Mouse (Mus musculus) adrenal gland, adult 2 months (tissue): ENCODE data around the gene Sav1. TPM values are rescaled to one million over a fixed set of nuclear protein-coding genes. Genes with fewer than 3 reads are reported as not detected.

Source experiments
- DNase-seq: peaks from one replicate; pipeline ENCODE4 v3.0.0; 2021
- long read RNA-seq: library from polyadenylated mRNA; stranded (forward); transcript quantifications from one replicate; pipeline ENCODE4 v2.0.0, GENCODE M21; 2021
- polyA plus RNA-seq: library from polyadenylated mRNA; depleted of rRNA; stranded (reverse); fragments of >200 nt; gene quantifications from 2 replicates; pipeline ENCODE4 v1.2.3, GENCODE M21; 2012; rRNA removed
- total RNA-seq, 2 experiments: library from RNA; stranded (reverse); gene quantifications; 2 replicates each; pipeline ENCODE4 v1.2.3; 2021

The Sav1 gene
- total RNA-seq, result 10 to 100 TPM; 51.8 to 56.7 TPM
- 4.2 and 5.3 TPM in 2 replicates for polyA plus RNA-seq
- long read RNA-seq, transcript Sav1-201 (5 exons, 2,524 nt), result major isoform, 20 of 27 reads
- long read RNA-seq, partial matches to known transcripts, result 0 of 27 reads
- long read RNA-seq, other reads (novel, unspliced or antisense), result 7 of 27 reads

DNA sequence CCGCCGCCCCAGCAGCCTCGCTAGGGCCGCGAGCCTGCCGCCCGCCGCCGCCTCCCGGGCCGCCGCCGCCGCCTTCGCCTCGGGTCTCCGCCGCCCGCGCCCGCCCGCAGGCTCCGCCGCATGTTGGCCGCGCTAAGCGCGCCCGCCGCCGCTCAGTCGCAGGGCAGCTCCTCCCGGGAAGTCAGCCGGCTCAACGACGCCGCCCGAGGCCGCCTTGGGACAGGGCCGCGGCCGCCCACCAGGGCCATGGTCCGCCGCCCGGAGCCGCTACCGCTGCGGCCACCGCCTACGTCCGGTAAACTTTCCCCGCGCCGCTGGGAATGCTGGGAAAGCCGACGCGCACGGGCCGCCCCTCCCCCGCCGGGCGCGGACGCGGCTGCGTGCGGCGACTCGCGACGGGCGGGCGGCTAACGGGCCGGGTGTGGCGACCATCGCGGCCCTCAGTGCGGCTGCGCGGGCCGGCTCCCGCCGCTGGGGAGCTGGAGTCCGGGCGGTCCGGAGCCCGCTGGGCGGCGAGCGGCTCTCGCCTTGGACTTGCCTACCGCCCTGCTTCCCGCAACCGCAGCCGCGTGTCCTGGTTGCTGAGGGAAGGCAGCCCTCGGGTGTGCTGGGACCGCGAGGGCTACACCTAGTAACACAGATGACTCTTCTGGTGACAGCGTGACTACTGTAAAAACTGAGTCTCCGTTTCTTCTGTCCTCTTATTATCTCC, at the start of gene Sav1:
TSS of gene Sav1 (minus strand) at position 217 of the 712 bp plus-strand sequence.
- DNase-seq, result peak; percentile 95

GRCm38 (mm10) chr12:70026233-70026632, 39.4 kb upstream of the Sav1 start:
- no peak for DNase-seq

DNA sequence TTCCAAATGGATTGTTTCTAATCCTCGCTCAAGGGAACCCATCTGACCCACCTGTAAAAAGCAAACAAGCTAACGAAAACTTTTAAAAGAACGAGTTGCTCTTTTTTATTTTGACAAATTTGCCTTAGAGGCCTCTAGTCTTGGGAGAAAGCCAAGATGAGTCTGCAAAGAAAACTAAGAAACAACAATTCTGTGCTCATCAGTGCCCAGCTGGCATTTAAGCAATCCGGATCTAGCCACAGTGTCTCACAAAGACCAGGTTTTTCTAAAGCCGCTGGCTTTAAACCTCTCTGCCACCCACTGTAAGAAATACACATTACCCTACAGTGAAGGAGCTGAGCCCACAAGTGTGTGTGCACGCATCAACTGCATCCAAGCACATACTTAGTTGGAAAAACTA, 38.6 kb upstream of the Sav1 start:
- DNase-seq, result no peak

DNA sequence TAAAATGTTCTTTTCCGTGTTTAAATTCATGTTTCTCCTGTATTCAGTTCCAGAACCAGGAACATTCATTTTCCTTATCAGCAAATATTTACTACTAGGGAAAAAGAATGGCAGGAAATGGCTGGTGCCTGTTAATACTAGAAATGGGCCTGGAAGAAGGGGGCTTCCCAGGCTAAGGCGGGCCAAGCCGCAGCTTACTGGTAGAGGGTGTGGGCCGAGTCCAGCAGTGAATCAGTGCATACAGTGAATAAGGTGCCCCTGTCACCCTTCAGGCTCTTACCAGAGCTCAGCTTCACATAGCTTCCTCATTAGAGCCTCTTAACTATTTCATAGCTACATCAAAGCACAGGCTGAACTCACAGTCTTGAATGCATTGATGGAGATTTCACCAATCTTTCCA, 36.8 kb upstream of the Sav1 start:
- DNase-seq, result no peak

DNA sequence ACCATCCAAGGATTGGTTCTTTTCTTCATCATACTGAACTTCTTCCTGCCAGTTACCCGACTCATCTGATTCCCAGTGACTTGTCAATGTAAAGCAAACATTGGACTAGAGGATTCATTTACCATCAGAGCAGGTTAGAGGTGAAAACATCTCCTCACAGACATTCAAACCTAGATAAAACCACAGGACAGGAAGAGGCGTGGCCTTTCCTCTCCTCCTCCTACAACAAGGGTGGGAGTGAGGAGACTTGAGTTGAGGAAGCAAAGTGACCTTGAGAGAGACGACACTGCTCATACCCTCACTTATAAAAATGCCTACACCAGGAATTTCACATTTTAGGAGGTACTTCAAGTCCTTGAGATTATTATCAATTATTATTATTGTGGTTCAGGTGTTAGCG, 31.4 kb upstream of the Sav1 start:
- DNase-seq, result no peak

DNA sequence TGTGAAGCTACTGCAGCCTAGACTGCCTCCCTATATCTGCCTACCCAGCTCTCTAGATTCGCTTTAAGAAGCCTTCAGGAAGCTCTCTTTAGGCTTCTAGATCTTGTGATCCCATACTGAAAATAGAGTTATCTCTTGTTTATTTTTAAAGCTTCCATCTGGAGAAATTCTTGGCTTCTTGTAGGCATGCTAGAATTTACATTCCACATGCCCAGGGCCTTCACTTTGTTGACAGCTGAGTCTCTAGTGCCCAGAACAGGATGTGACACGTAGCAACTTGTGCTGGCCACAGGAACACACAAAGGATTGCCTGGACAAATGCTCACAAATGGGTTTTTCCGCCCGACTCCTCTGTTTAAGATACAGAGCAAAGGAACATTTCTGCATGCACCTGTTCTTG, 29.1 kb upstream of the Sav1 start:
- no peak for DNase-seq

DNA sequence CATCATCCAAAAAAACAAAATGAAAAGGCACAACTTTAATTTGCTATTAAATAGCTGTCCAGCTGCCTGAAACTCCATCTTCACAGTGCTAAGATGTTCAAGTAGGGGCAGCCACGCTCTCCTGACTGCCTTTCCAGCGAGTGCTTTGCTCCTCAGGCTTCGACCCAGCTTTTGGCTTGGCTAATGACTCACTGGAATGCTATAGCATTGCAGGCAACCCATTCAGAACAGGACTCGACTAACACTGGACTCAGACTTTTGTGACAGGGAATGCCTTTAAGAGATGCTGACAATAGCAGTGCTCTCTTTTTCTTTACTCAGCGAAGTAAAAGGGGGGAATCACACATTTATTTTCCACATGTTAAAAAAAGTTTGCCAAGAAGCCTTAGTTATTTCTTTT, 24.9 kb upstream of the Sav1 start:
- DNase-seq, result no peak

GRCm38 (mm10) chr12:70010356-70010755, 23.6 kb upstream of the Sav1 start:
- no peak for DNase-seq

DNA sequence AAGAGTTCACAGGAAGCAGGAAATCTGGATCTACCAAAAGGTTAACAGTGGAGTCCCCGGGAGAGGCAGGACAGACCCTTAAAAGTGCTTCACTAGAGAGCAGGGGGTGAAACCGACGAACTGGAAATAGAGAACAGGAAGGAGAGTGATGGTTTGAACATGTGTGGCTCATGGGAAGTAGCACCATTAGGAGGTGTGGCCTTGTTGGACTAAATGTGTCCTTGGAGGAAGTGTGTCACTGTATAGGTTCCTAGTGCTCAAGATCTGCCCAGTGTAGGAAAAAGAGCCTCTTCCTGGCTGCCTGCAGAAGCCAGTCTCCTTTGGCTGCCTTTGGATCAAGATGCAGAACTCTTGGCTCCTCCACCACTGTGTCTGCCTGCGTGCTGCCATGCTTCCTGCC, 18.3 kb upstream of the Sav1 start:
- DNase-seq, result no peak

DNA sequence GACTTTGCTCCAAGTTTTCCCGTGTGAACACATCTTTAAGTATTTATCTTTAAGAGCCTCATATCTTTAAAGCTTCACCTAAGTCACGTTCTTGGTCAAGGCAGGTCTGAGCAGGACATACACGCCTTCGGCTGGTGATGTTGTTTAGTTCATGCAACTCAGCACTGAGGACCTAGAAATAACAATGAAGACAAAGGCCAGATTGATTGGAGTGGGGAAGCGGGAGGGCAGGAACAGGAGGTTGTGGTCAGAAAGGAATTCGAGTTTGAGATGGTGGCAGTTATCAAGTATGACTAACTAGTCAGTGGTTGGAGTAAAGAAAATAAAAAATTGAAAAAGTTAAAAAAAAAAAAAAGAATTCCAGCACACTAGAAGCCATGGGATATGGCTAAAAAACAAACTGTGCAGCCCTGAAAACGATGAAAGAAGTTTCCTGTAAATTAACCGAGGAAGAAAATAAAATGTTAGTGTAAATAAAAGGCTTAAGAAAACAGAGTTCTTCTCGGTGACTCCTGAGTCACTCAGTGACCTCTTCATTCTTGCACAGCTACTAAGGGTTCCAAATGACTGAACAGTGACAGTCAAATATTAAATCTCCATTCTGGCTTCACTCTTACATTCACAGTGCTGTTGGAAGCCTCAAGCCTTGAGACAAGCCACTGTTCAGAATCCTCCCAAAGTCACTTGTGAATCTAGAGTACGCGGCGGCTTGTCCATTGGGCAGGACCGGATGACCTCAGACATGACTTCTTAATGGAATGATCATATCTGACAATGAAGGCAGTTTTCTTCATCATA, 11.6 kb upstream of the Sav1 start:
- no peak for DNase-seq

DNA sequence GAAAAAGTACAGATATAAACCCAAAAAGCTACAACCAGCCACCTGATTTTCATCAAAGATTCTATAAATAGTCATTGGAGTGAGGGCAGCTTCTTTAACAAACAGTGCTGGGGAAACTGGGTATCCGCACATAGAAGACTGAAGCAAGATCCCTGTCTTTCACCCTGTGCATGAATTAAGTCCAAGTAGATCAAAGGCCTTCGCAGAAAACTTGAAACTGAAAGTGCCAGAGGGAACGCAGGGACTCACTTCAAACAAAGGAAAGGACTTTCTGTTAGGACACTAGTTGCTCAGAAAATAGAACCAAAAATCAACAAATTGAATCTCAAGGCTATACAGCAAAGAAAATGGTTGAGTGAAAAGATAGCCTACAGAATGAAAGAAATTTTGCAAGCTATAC, 8.6 kb upstream of the Sav1 start:
- no peak for DNase-seq

DNA sequence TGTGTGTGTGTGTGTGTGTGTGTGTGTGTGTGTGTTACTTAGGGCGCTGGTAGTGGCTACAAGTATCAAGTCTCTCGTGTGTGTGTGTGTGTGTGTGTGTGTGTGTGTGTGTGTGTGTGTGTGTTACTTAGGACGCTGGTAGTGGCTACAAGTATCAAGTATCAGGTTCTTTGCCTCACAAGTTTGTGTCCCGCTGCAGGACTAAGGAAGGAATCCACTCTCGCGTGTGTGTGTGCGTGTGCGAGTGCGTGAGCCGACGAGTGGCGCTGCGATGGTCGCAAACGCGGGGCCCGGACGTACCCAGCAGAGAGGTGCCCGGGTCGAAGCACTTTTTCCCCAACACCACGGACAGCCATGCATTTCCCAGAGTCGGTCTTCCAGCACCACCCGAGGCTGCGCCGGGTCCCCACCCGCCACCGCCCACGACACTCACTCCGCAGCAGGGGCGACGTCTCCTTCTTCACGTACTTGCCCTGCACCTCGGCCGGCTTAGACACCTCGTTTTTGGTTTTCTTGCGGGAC, 500 bp downstream of the Sav1 start:
- no peak for DNase-seq

DNA sequence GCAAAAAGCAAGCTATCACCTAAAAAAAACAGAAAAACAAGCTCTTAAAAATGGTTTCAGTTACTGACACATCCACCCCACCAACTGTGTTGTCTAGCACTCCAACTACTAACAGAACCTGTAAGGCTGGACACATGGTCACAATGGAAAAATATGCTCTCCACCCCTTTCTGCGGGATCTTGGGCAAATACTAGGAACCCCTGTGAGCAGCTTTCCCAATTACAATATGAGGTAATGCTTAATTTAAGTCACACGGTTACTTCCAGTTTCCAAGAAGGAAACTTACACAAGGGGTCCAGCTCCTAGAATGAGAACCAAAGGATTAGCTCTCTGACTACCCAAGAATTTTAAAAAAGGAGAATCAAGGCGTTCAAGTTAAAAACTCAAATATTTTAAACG, 1.3 kb downstream of the Sav1 start:
- DNase-seq, result peak; percentile 28

DNA sequence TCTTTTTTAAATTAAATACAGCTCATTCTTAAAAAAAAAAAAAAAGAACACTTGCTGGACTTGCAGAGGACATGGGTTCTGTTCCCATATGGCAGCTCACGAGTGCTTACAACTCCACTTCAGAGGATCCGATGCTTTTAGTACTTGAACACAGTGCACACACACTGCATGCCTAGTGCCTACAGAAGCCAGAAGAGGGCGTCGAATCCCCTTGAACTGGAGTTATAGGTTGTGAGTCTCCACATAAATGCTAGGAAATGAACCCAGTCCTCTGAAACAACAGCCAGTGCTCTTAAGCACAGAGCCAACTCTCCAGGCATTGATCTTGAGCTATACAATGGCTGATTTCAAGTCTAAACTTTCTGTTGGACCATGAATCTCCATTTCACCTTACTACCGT, 3.9 kb downstream of the Sav1 start:
- DNase-seq, result no peak

DNA sequence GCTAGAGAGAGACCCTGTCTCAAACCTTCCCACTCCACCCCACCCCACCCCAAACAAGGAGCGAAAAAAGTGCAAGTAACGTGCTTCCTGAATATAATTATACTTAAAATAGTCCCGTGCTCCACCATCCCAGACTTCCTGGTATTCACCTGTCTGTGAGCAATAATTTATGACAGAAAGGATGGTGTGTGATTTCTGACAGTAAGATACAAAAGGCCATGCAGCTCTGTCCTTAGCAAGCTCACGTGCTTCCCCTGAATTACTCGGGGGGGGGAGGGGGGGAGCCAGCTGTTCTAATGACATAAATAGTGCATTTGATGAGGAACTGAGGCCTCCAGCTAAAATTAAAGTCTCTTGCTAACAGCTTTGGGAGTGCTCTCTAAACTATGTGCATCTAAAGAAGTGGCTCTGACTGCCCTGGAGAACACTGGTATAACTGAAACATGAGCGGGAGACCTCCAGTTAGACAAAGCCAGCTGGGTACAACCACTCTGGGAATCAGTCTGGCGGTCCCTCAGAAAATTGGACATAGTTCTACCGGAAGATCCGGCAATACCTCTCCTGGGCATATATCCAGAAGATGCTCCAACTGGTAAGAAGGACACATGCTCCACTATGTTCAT, 9.3 kb downstream of the Sav1 start:
- peak; percentile 15 for DNase-seq

DNA sequence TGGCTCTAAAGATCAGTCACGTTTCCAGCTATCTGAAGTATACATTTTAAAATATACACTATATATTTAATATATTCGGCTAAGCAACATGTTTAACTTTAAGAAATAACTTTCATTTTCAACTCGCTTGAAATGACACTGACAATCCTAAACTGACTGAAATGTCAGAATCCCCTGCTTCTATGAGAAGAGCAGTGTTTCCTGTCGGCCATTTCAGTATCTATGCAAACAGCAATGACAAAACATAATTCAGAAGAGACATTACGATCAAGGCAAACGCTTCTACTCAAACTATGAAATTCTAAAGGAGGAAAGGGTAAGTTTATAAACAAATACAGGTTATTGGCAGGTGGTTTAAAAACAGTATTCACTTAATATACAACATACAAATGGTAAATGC, 10.1 kb downstream of the Sav1 start:
- no peak for DNase-seq

GRCm38 (mm10) chr12:69973666-69974065, 13.1 kb downstream of the Sav1 start:
- no peak for DNase-seq

GRCm38 (mm10) chr12:69968154-69968553, 18.6 kb downstream of the Sav1 start:
- no peak for DNase-seq

- DNase-seq, result peak; percentile 59
Measured at GRCm38 (mm10) chr12:69967112-69967511, 19.7 kb downstream of the Sav1 start.

DNA sequence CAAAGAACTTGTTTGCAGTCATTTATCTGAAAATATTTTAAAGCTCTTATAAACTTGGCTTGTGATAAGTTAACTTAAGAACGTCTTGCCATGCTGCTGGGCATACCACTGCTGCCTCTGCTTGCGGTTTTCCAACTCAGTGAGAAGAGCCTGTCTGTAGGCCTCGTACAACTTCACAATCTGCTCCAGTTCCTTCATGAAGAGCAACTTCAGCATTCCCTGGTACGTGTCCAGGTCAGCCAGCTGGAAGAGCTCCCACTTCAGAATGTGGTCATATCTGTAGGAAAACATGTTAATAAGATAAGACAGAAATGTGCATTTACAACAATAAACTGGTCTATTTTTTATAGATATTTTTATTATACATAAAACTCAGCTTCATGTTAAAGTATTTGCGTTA, 20.7 kb downstream of the Sav1 start:
- no peak for DNase-seq

GRCm38 (mm10) chr12:69965644-69966043, 21.2 kb downstream of the Sav1 start:
- DNase-seq, result no peak

- no peak for DNase-seq
Measured at GRCm38 (mm10) chr12:69963141-69963540, 23.7 kb downstream of the Sav1 start.

GRCm38 (mm10) chr12:69962468-69962867, 24.3 kb downstream of the Sav1 start:
- DNase-seq, result peak; percentile 66
